Mouse (Mus musculus) granulocyte monocyte progenitor cell, adult 5-6 weeks (primary cell): ENCODE data around the gene Wfdc15a. TPM values are rescaled to one million over a fixed set of nuclear protein-coding genes. Genes with fewer than 3 reads are reported as not detected.

Experiments
- ATAC-seq: replicated peaks from 2 replicates; pipeline ENCODE4 v1.8.0; 2016; ENCODE audit warnings: mild to moderate bottlenecking, moderate TSS enrichment, inconsistent platforms; ENCODE audit not compliant: poor library complexity, severe bottlenecking
- total RNA-seq, 2 experiments: library from RNA; stranded (forward) in 1 of 2; stranded (reverse) in 1 of 2; fragments of 200-712, 200-1000 nt in 1 of 2; fragments of >200 nt in 1 of 2; fragmentation: Nextera tagmentation in 1 of 2; gene quantifications; 2 replicates each; pipeline ENCODE4 v1.2.3; 2014 to 2017

Wfdc15a gene
- total RNA-seq, 2 experiments from 2014 or later, result not detected

GRCm38 (mm10) chr2:164180124-164180523 is 19.8 kb downstream of the Wfdc15a start:
- no peak for ATAC-seq

GRCm38 (mm10) chr2:164177831-164178230 is 22.1 kb downstream of the Wfdc15a start:
- ATAC-seq, result no peak

- ATAC-seq, result no peak
Measured at GRCm38 (mm10) chr2:164175850-164176249, 24.1 kb downstream of the Wfdc15a start.

- no peak for ATAC-seq
Measured at GRCm38 (mm10) chr2:164174649-164175395, 25.1 kb downstream of the Wfdc15a start.

GRCm38 (mm10) chr2:164173394-164173793 is 26.5 kb downstream of the Wfdc15a start:
- no peak for ATAC-seq

- ATAC-seq, result 0 out of 2 replicates have a peak, but pooled peaks have one; percentile 7
Measured at GRCm38 (mm10) chr2:164170902-164171301, 29.0 kb downstream of the Wfdc15a start, which contains the start of gene Kcns1. Kcns1 (minus strand) TSS chr2:164171113.

- no peak for ATAC-seq
Measured at GRCm38 (mm10) chr2:164170326-164170725, 29.6 kb downstream of the Wfdc15a start.

- ATAC-seq, result peak; percentile 70
Measured at GRCm38 (mm10) chr2:164168571-164168946, 31.4 kb downstream of the Wfdc15a start.

- peak; percentile 14; the same call in 1 of the 2 replicates for ATAC-seq
Measured at GRCm38 (mm10) chr2:164167752-164168570, 32.0 kb downstream of the Wfdc15a start.

- no peak for ATAC-seq
Measured at GRCm38 (mm10) chr2:164164941-164165340, 35.0 kb downstream of the Wfdc15a start.

- ATAC-seq, result no peak
Measured at GRCm38 (mm10) chr2:164161515-164162055, 38.3 kb downstream of the Wfdc15a start.

GRCm38 (mm10) chr2:164158838-164159237 is 41.1 kb downstream of the Wfdc15a start:
- ATAC-seq, result no peak

- no peak for ATAC-seq
Measured at GRCm38 (mm10) chr2:164156158-164156557, 43.8 kb downstream of the Wfdc15a start.

GRCm38 (mm10) chr2:164154007-164154406 is 45.9 kb downstream of the Wfdc15a start:
- ATAC-seq, result no peak

GRCm38 (mm10) chr2:164152341-164152740 is 47.6 kb downstream of the Wfdc15a start:
- ATAC-seq, result no peak

- ATAC-seq, result no peak
Measured at GRCm38 (mm10) chr2:164150086-164150760, 49.7 kb downstream of the Wfdc15a start.
